Mouse (Mus musculus) MEL (cell line): Measurements from ENCODE around the gene Defb28. TPM values are rescaled to one million over a fixed set of nuclear protein-coding genes. Genes with fewer than 3 reads are reported as not detected.

Experiments used
- DNase-seq: peaks from one replicate; pipeline ENCODE4 v3.0.0; 2011; ENCODE audit warnings: low read depth, low spot score
- H3K27ac ChIP-seq: 2 replicates; pipeline ENCODE4 v1.5.1; 2012; ENCODE audit warnings: low read depth, mild to moderate bottlenecking, control low read depth, low read length, moderate library complexity; ENCODE audit not compliant: control insufficient read depth
- H3K27me3 ChIP-seq, 2 experiments: fragments of 150-350 bp in 1 of 2; sonication (generic) in 1 of 2; 2 replicates each; pipeline ENCODE4 v1.6.1; 2012; ENCODE audit warnings: low read length in 2 of 2, mild to moderate bottlenecking in 2 of 2, improper control_type of control experiment in 1 of 2, moderate library complexity in 1 of 2; ENCODE audit not compliant: insufficient read depth in 2 of 2, control insufficient read depth in 1 of 2
- H3K36me3 ChIP-seq, 2 experiments: 2 replicates each; pipeline ENCODE4 v1.6.1; 2012 to 2014; ENCODE audit warnings: low read length in 2 of 2, improper control_type of control experiment in 1 of 2, inconsistent platforms in 1 of 2, mild to moderate bottlenecking in 1 of 2; ENCODE audit not compliant: insufficient read depth in 2 of 2, control insufficient read depth in 1 of 2
- H3K4me1 ChIP-seq, 2 experiments: fragments of 150-350 bp in 1 of 2; sonication (generic) in 1 of 2; 2 replicates each; pipeline ENCODE4 v1.6.1; 2012; ENCODE audit warnings: low read length in 2 of 2, improper control_type of control experiment in 1 of 2, mild to moderate bottlenecking in 1 of 2; ENCODE audit not compliant: insufficient read depth in 2 of 2, control insufficient read depth in 1 of 2
- H3K4me3 ChIP-seq, 2 experiments: fragments of 150-350 bp in 1 of 2; sonication (generic) in 1 of 2; 2 replicates each; pipeline ENCODE4 v1.5.1; 2012; ENCODE audit warnings: low read depth in 2 of 2, low read length in 2 of 2, mild to moderate bottlenecking in 2 of 2, moderate library complexity in 2 of 2, control low read depth in 1 of 2, improper control_type of control experiment in 1 of 2; ENCODE audit not compliant: control insufficient read depth in 1 of 2, insufficient read depth in 1 of 2
- H3K79me2 ChIP-seq: 2 replicates; pipeline ENCODE4 v1.6.1; 2012; ENCODE audit warnings: mild to moderate bottlenecking, low read length, moderate library complexity; ENCODE audit not compliant: control insufficient read depth, poor library complexity, insufficient read depth
- H3K9ac ChIP-seq: 2 replicates; pipeline ENCODE4 v1.6.1; 2012; ENCODE audit warnings: low read depth, mild to moderate bottlenecking, control low read depth, low read length, moderate library complexity; ENCODE audit not compliant: control insufficient read depth, poor library complexity, severe bottlenecking
- H3K9me3 ChIP-seq: fragments of 150-350 bp; sonication (generic); replicated peaks from 2 replicates; pipeline ENCODE4 v1.6.1; 2012; ENCODE audit warnings: mild to moderate bottlenecking, low read length, improper control_type of control experiment, moderate library complexity; ENCODE audit not compliant: insufficient read depth
- CTCF ChIP-seq, 3 experiments: IDR thresholded peaks in 2 of 3; conservative IDR thresholded peaks in 1 of 3; 2 replicates each; pipeline ENCODE4 v1.5.1; 2011 to 2012; ENCODE audit warnings: low read length in 3 of 3, low read depth in 2 of 3, mild to moderate bottlenecking in 2 of 3, improper control_type of control experiment in 1 of 3, inconsistent platforms in 1 of 3, mixed read lengths in 1 of 3, moderate library complexity in 1 of 3; ENCODE audit not compliant: control insufficient read depth in 1 of 3, insufficient read depth in 1 of 3, poor library complexity in 1 of 3, severe bottlenecking in 1 of 3
- E2F4 ChIP-seq: IDR thresholded peaks from 2 replicates; pipeline ENCODE4 v1.6.1; 2011; ENCODE audit warnings: low read depth, low read length, improper control_type of control experiment, borderline replicate concordance
- ETS1 ChIP-seq: IDR thresholded peaks from 2 replicates; pipeline ENCODE4 v1.6.1; 2012; ENCODE audit warnings: low read depth, mild to moderate bottlenecking, inconsistent platforms, low read length, improper control_type of control experiment, moderate library complexity
- GATA1 ChIP-seq: IDR thresholded peaks from 2 replicates; pipeline ENCODE4 v1.6.1; 2011; ENCODE audit warnings: low read depth, low read length, improper control_type of control experiment
- HCFC1 ChIP-seq: IDR thresholded peaks from 2 replicates; pipeline ENCODE4 v1.6.1; 2012; ENCODE audit warnings: low read depth, mild to moderate bottlenecking, inconsistent platforms, low read length, improper control_type of control experiment, moderate library complexity
- KAT2A ChIP-seq: conservative IDR thresholded peaks from 2 replicates; pipeline ENCODE4 v1.6.1; 2012; ENCODE audit warnings: low read depth, low read length, improper control_type of control experiment, inconsistent platforms
- MEF2A ChIP-seq: IDR thresholded peaks from 2 replicates; pipeline ENCODE4 v1.6.1; 2014; ENCODE audit warnings: low read depth, mild to moderate bottlenecking, inconsistent platforms, low read length, improper control_type of control experiment; ENCODE audit not compliant: poor library complexity, insufficient replicate concordance, severe bottlenecking; ENCODE audit errors: extremely low read depth
- MYB ChIP-seq: IDR thresholded peaks from 2 replicates; pipeline ENCODE4 v1.6.1; 2011; ENCODE audit warnings: mild to moderate bottlenecking, low read depth, low read length, improper control_type of control experiment
- NRF1 ChIP-seq: IDR thresholded peaks from 2 replicates; pipeline ENCODE4 v1.6.1; 2014; ENCODE audit warnings: low read depth, mild to moderate bottlenecking, inconsistent platforms, low read length, improper control_type of control experiment, moderate library complexity; ENCODE audit not compliant: poor library complexity, insufficient read depth, severe bottlenecking
- POLR2A ChIP-seq, 2 experiments: IDR thresholded peaks; 2 replicates each; pipeline ENCODE4 v1.6.1; 2011 to 2012; ENCODE audit warnings: low read length in 2 of 2, mild to moderate bottlenecking in 2 of 2, control low read depth in 1 of 2, improper control_type of control experiment in 1 of 2, low read depth in 1 of 2, moderate library complexity in 1 of 2; ENCODE audit not compliant: control insufficient read depth in 1 of 2, insufficient read depth in 1 of 2, poor library complexity in 1 of 2
- RAD21 ChIP-seq: IDR thresholded peaks from 2 replicates; pipeline ENCODE4 v1.6.1; 2011; ENCODE audit warnings: mild to moderate bottlenecking, low read depth, low read length, improper control_type of control experiment
- SIN3A ChIP-seq: IDR thresholded peaks from 2 replicates; pipeline ENCODE4 v1.6.1; 2012; ENCODE audit warnings: low read length, improper control_type of control experiment, inconsistent platforms
- SMC3 ChIP-seq: IDR thresholded peaks from 2 replicates; pipeline ENCODE4 v1.6.1; 2011; ENCODE audit warnings: low read depth, low read length, improper control_type of control experiment
- TAL1 ChIP-seq: IDR thresholded peaks from 2 replicates; pipeline ENCODE4 v1.6.1; 2012; ENCODE audit warnings: mild to moderate bottlenecking, inconsistent platforms, low read length, moderate library complexity, mixed read lengths
- TCF12 ChIP-seq: IDR thresholded peaks from 2 replicates; pipeline ENCODE4 v1.6.1; 2014; ENCODE audit warnings: low read depth, mild to moderate bottlenecking, inconsistent platforms, low read length, improper control_type of control experiment, moderate library complexity
- USF1 ChIP-seq: IDR thresholded peaks from 2 replicates; pipeline ENCODE4 v1.6.1; 2014; ENCODE audit warnings: low read depth, mild to moderate bottlenecking, inconsistent platforms, low read length, improper control_type of control experiment, moderate library complexity
- USF2 ChIP-seq, 2 experiments: IDR thresholded peaks; 2 replicates each; pipeline ENCODE4 v1.6.1; 2011 to 2012; ENCODE audit warnings: improper control_type of control experiment in 2 of 2, low read length in 2 of 2, borderline replicate concordance in 1 of 2, inconsistent platforms in 1 of 2, low read depth in 1 of 2, mild to moderate bottlenecking in 1 of 2; ENCODE audit not compliant: insufficient read depth in 1 of 2
- ZMIZ1 ChIP-seq: IDR thresholded peaks from 2 replicates; pipeline ENCODE4 v1.6.1; 2012; ENCODE audit warnings: low read depth, mild to moderate bottlenecking, inconsistent platforms, low read length, improper control_type of control experiment, moderate library complexity
- ZNF384 ChIP-seq: IDR thresholded peaks from 2 replicates; pipeline ENCODE4 v1.6.1; 2012; ENCODE audit warnings: low read depth, mild to moderate bottlenecking, inconsistent platforms, low read length, improper control_type of control experiment
- polyA plus RNA-seq, 2 experiments: library from polyadenylated mRNA; stranded (reverse) in 1 of 2; unstranded in 1 of 2; fragments of >175 nt in 1 of 2; fragments of >200 nt in 1 of 2; gene quantifications; 2 replicates each; pipeline versions ENCODE4 v1.2.1 to v1.2.4; 2012; ENCODE audit warnings: low replicate concordance in 2 of 2, low read depth in 1 of 2; ENCODE audit not compliant: insufficient read length in 2 of 2, insufficient read depth in 1 of 2, missing spikeins in 1 of 2
- total RNA-seq: library from RNA; depleted of rRNA; stranded (reverse); fragments of 300-350 nt; gene quantifications from 2 replicates; pipeline ENCODE4 v1.2.3, GENCODE M21; 2012

Defb28 gene
- total and polyA plus RNA-seq, 3 experiments: not detected

DNA sequence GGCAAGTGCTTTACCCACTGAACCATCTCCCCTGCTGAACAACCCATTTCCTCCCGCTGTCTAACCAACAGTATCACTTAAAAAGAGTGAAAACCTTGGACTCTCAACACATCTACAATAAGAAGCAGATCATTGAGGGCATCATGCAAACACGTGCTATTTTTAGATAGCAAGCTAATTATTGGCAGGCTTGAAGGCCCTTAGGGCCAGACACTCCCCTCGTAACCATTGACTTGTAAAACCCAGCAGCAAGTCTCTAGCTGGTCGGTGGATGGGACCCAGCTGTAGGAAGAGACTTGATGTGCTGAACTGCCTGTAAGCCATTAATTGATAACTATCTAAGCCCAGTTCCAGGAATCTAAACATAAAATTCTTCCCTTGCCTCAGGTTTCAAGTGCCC is 25.4 kb downstream of the Defb28 start:
- Histone ChIP-seq H3K79me2 (no peaks in the 10 kb centered on the region), H3K27me3 (peaks cover 0 to 3% of the 10 kb centered on the region in 2 experiments), H3K4me3 (no peak overlapping the region), H3K27ac (no peak overlapping the region), H3K4me1 (no peaks in the 10 kb centered on the region), H3K9ac (no peak overlapping the region), H3K36me3 (no peaks in the 10 kb centered on the region), H3K9me3 (no peaks in the 10 kb centered on the region)
- TF ChIP-seq E2F4: no peak
- no peak for TF ChIP-seq ZMIZ1
- no peak for TF ChIP-seq MYB
- no peak for TF ChIP-seq HCFC1
- TF ChIP-seq ZNF384: no peak
- TF ChIP-seq USF1: no peak
- no peak for TF ChIP-seq ETS1
- DNase-seq: no peak

DNA sequence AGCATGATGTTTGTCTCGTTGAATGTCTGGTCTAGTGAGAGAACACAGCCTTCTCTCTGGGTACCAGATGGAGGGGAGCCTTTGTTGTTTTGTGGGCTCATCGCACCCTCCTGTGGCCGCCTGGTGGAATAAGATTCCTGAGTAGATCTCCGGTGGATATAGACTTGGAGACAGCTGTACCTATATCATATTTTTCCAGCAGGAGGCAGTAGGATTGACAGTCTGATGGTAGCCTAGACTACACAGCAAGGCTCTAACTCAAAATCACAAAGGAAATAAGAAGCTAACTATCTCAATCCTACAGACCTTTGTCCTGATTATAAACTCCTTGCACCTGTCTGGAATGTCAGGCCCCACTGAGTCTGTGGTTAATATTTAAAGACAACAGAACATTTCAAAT is 26.6 kb downstream of the Defb28 start:
- H3K27ac ChIP-seq: no peak overlapping the region

DNA sequence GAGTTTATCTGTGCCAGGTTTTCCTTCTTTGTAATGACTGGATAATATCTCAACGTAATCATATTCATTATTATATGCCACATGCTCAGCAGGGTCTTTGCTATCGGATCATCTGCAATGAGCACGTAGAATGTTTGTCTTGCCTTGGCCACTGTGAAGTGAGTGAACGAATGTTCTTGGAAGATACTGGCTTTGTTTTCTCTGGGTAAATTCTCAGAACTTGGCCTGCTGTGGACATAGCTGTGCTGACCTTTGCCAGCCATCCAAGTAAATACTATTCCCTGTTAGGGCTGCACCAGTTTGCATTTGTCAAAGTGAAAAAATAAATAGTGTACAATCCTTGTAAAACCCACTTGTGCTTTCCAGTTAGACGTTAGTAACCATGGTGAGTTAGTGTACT is 30.1 kb downstream of the Defb28 start:
- Histone ChIP-seq H3K27me3 (peaks cover 7 to 8% of the 10 kb centered on the region in 2 experiments), H3K9me3 (no peaks in the 10 kb centered on the region), H3K4me3 (no peak overlapping the region), H3K27ac (no peak overlapping the region), H3K79me2 (no peaks in the 10 kb centered on the region), H3K36me3 (no peaks in the 10 kb centered on the region), H3K4me1 (no peaks in the 10 kb centered on the region), H3K9ac (no peak overlapping the region)
- DNase-seq: no peak
- TF ChIP-seq GATA1: no peak
- no peak for TF ChIP-seq USF2 (IDR thresholded peaks at IDR 0.05; ENCODE audit: borderline replicate concordance in 1 of 2, insufficient read depth in 1 of 2, low read depth in 1 of 2, low read length in 2 of 2)
- no peak for TF ChIP-seq POLR2A (IDR thresholded peaks at IDR 0.05; ENCODE audit: control insufficient read depth in 1 of 2, insufficient read depth in 1 of 2, low read depth in 1 of 2, low read length in 2 of 2, poor library complexity in 1 of 2)
- TF ChIP-seq MYB: no peak
- TF ChIP-seq TAL1: no peak
- no peak for TF ChIP-seq E2F4
- no peak for TF ChIP-seq ETS1
- no peak for TF ChIP-seq CTCF (IDR thresholded peaks at IDR 0.05 in 2 of 3, conservative IDR thresholded peaks at IDR 0.05 in 1 of 3; ENCODE audit: control insufficient read depth in 1 of 3, insufficient read depth in 1 of 3, low read depth in 2 of 3, low read length in 3 of 3, poor library complexity in 1 of 3, severe bottlenecking in 1 of 3)
- no peak for TF ChIP-seq SIN3A
- no peak for TF ChIP-seq MEF2A
- no peak for TF ChIP-seq SMC3
- TF ChIP-seq TCF12: no peak
- no peak for TF ChIP-seq KAT2A

More for the DNA sequence above, 26.6 kb downstream of the Defb28 start:
- TF ChIP-seq CTCF (IDR thresholded peaks at IDR 0.05 in 2 of 3, conservative IDR thresholded peaks at IDR 0.05 in 1 of 3; ENCODE audit: control insufficient read depth in 1 of 3, insufficient read depth in 1 of 3, low read depth in 2 of 3, low read length in 3 of 3, poor library complexity in 1 of 3, severe bottlenecking in 1 of 3): peak; percentile 14 to 74 (median 55); a peak in 4 of 6 replicates
- peak; percentile 47 for TF ChIP-seq RAD21
- TF ChIP-seq USF1: no peak
- TF ChIP-seq SMC3: peak; percentile 45
- no peak for TF ChIP-seq NRF1
- DNase-seq: peak; percentile 45
- H3K79me2 ChIP-seq: no peaks in the 10 kb centered on the region
- H3K4me1 ChIP-seq: no peaks in the 10 kb centered on the region
- no peaks in the 10 kb centered on the region for H3K9me3 ChIP-seq
- H3K27me3 ChIP-seq: peaks cover 2 to 3% of the 10 kb centered on the region in 2 experiments
- no peak overlapping the region for H3K4me3 ChIP-seq
- no peaks in the 10 kb centered on the region for H3K36me3 ChIP-seq
- no peak overlapping the region for H3K9ac ChIP-seq
